Mouse (Mus musculus) CH12.LX (cell line): ENCODE measurements around the gene Gm884. TPM values are rescaled to one million over a fixed set of nuclear protein-coding genes. Genes with fewer than 3 reads are reported as not detected.

Experiments
- DNase-seq: peaks from one replicate; pipeline ENCODE4 v3.0.0-alpha.2; 2013; ENCODE audit errors: extremely low read depth
- H3K27ac ChIP-seq: 2 replicates; pipeline ENCODE4 v1.5.1; 2012; ENCODE audit warnings: low read depth, mild to moderate bottlenecking, control low read depth, moderate library complexity; ENCODE audit not compliant: insufficient read depth
- H3K27me3 ChIP-seq: replicated peaks from 2 replicates; pipeline ENCODE3; 2012; ENCODE audit warnings: inconsistent platforms
- H3K36me3 ChIP-seq, 2 experiments: replicated peaks in 1 of 2; 2 replicates each; pipeline versions ENCODE3 to v1.6.1; 2012; ENCODE audit warnings: inconsistent platforms in 1 of 2, low read length in 1 of 2, mild to moderate bottlenecking in 1 of 2, mixed read lengths in 1 of 2, moderate library complexity in 1 of 2; ENCODE audit not compliant: control insufficient read depth in 1 of 2, insufficient read depth in 1 of 2
- H3K4me1 ChIP-seq, 2 experiments: 2 replicates each; pipeline ENCODE4 v1.6.1; 2012; ENCODE audit warnings: inconsistent platforms in 1 of 2, moderate library complexity in 1 of 2; ENCODE audit not compliant: insufficient read depth in 2 of 2, control insufficient read depth in 1 of 2
- H3K4me2 ChIP-seq: 2 replicates; pipeline ENCODE4 v1.6.1; 2012; ENCODE audit warnings: low read depth, mild to moderate bottlenecking, control low read depth; ENCODE audit not compliant: poor library complexity, insufficient read depth, severe bottlenecking
- H3K4me3 ChIP-seq, 3 experiments: fragments of 150-350 bp in 1 of 3; sonication (generic) in 1 of 3; replicated peaks in 1 of 3; 2 replicates each; pipeline versions ENCODE3 to v1.5.1; 2011 to 2012; ENCODE audit warnings: low read depth in 2 of 3, low read length in 2 of 3, mild to moderate bottlenecking in 2 of 3, moderate library complexity in 2 of 3, control low read depth in 1 of 3, improper control_type of control experiment in 1 of 3, inconsistent platforms in 1 of 3, mixed read lengths in 1 of 3; ENCODE audit not compliant: poor library complexity in 1 of 3
- H3K79me2 ChIP-seq: replicated peaks from 2 replicates; pipeline ENCODE4 v1.6.1; 2012; ENCODE audit warnings: mild to moderate bottlenecking, moderate library complexity; ENCODE audit not compliant: control insufficient read depth, poor library complexity, insufficient read depth, severe bottlenecking; ENCODE audit errors: extremely low read depth
- H3K9ac ChIP-seq: 2 replicates; pipeline ENCODE4 v1.6.1; 2012; ENCODE audit warnings: low read depth, mild to moderate bottlenecking, control low read depth, moderate library complexity; ENCODE audit not compliant: insufficient read depth
- H3K9me3 ChIP-seq: replicated peaks from 2 replicates; pipeline ENCODE3; 2012; ENCODE audit warnings: low read length, inconsistent platforms, mixed read lengths
- CHD2 ChIP-seq: IDR thresholded peaks from 2 replicates; pipeline ENCODE4 v1.6.1; 2011; ENCODE audit warnings: low read length, improper control_type of control experiment
- ELF1 ChIP-seq: IDR thresholded peaks from 2 replicates; pipeline ENCODE4 v1.6.1; 2014; ENCODE audit warnings: low read depth, mild to moderate bottlenecking, inconsistent platforms, low read length, improper control_type of control experiment
- KAT2A ChIP-seq: IDR thresholded peaks from 2 replicates; pipeline ENCODE4 v1.6.1; 2012; ENCODE audit warnings: low read length, improper control_type of control experiment, inconsistent platforms; ENCODE audit not compliant: insufficient replicate concordance
- MAFK ChIP-seq: IDR thresholded peaks from 2 replicates; pipeline ENCODE4 v1.6.1; 2011; ENCODE audit warnings: low read length, improper control_type of control experiment; ENCODE audit not compliant: insufficient replicate concordance
- MYC ChIP-seq: IDR thresholded peaks from 2 replicates; pipeline ENCODE4 v1.6.1; 2011; ENCODE audit warnings: low read depth, mild to moderate bottlenecking, improper control_type of control experiment, low read length
- POLR2A ChIP-seq: IDR thresholded peaks from 2 replicates; pipeline ENCODE4 v1.6.1; 2011; ENCODE audit warnings: low read depth, mild to moderate bottlenecking, improper control_type of control experiment, low read length
- TCF12 ChIP-seq: IDR thresholded peaks from 2 replicates; pipeline ENCODE4 v1.6.1; 2014; ENCODE audit warnings: low read depth, mild to moderate bottlenecking, inconsistent platforms, low read length, improper control_type of control experiment
- USF2 ChIP-seq: conservative IDR thresholded peaks from 2 replicates; pipeline ENCODE4 v1.6.1; 2011; ENCODE audit warnings: low read depth, low read length, improper control_type of control experiment
- ZMIZ1 ChIP-seq: IDR thresholded peaks from 2 replicates; pipeline ENCODE4 v1.6.1; 2012; ENCODE audit warnings: low read depth, mild to moderate bottlenecking, inconsistent platforms, low read length, improper control_type of control experiment
- dilution Hi-C: fragments of 300-500 bp; cut with MboI; formaldehyde crosslinking; loops from 2 replicates; pipeline ENCODE4 v1.14.3; 2020; ENCODE audit warnings: low sequenced_read_pairs; ENCODE audit not compliant: extremely low pct_unique_long_range_greater_than_20kb, extremely low pct_ligation_motif_present
- in situ Hi-C: fragments of 300-500 bp; cut with MboI; formaldehyde crosslinking; loops from 3 replicates; pipeline ENCODE4 v1.14.3; 2019; ENCODE audit warnings: low sequenced_read_pairs, low pct_ligation_motif_present, low pct_unique_long_range_greater_than_20kb, mixed read lengths
- polyA plus RNA-seq: library from polyadenylated mRNA; unstranded; fragments of >175 nt; gene quantifications from 2 replicates; pipeline ENCODE4 v1.2.1, GENCODE M21; 2012; ENCODE audit warnings: low read depth; ENCODE audit not compliant: insufficient read length
- total RNA-seq, 2 experiments: library from RNA; depleted of rRNA; stranded (reverse); fragments of 300-350 nt in 1 of 2; fragments of >200 nt in 1 of 2; gene quantifications; 2 replicates each; pipeline ENCODE4 v1.2.3; 2012 to 2014

Gm884 gene
- total and polyA plus RNA-seq, 3 experiments = not detected

- H3K9ac ChIP-seq = no peak overlapping the region
- H3K4me2 ChIP-seq = no peak overlapping the region
- H3K79me2 ChIP-seq = no peaks in the 10 kb centered on the region
- H3K27me3 ChIP-seq = peaks cover 92% of the 10 kb centered on the region
- DNase-seq = peak; percentile 65
- dilution Hi-C loops = no loop called here
- in situ Hi-C loops = no loop called here
- no peaks in the 10 kb centered on the region for H3K4me1 ChIP-seq
- H3K9me3 ChIP-seq = no peaks in the 10 kb centered on the region
- TF ChIP-seq POLR2A = no peak
- TF ChIP-seq ZMIZ1 = no peak
- TF ChIP-seq MYC = no peak
- TF ChIP-seq USF2 = no peak
- TF ChIP-seq, all 38 proteins: peak for 0
- Histone ChIP-seq H3K27ac (no peak overlapping the region), H3K4me3 (no peak overlapping the region), H3K36me3 (no peaks in the 10 kb centered on the region)
Observed at GRCm38 (mm10) chr11:103656520-103656919, 35.6 kb upstream of the Gm884 start.

GRCm38 (mm10) chr11:103653359-103653965, 32.5 kb upstream of the Gm884 start:
- Histone ChIP-seq H3K27ac (no peak overlapping the region), H3K4me1 (no peaks in the 10 kb centered on the region), H3K79me2 (no peaks in the 10 kb centered on the region), H3K4me2 (no peak overlapping the region), H3K27me3 (peaks cover 92% of the 10 kb centered on the region), H3K36me3 (no peaks in the 10 kb centered on the region), H3K4me3 (no peak overlapping the region), H3K9ac (no peak overlapping the region), H3K9me3 (peaks cover 3% of the 10 kb centered on the region)
- no peak for TF ChIP-seq KAT2A
- TF ChIP-seq MYC = no peak
- no peak for TF ChIP-seq ELF1
- no peak for TF ChIP-seq TCF12
- no peak for TF ChIP-seq MAFK
- no peak for DNase-seq
- in situ Hi-C loops (no loop called here), dilution Hi-C loops (no loop called here)

- DNase-seq = no peak
- Histone ChIP-seq H3K36me3 (no peaks in the 10 kb centered on the region), H3K9ac (no peak overlapping the region), H3K27ac (no peak overlapping the region), H3K4me2 (no peak overlapping the region), H3K27me3 (peaks cover 92% of the 10 kb centered on the region), H3K4me1 (peaks cover 2 to 3% of the 10 kb centered on the region in 2 experiments; a peak in 3 of 4 replicates), H3K9me3 (peaks cover 3% of the 10 kb centered on the region), H3K4me3 (no peak overlapping the region), H3K79me2 (no peaks in the 10 kb centered on the region)
- in situ Hi-C loops (no loop called here), dilution Hi-C loops (no loop called here)
- no peak for TF ChIP-seq CHD2
- no peak for TF ChIP-seq MYC
- TF ChIP-seq TCF12 = no peak
Observed at GRCm38 (mm10) chr11:103651426-103651825, 30.5 kb upstream of the Gm884 start.
